Mouse (Mus musculus) MEL (cell line): ENCODE data around the gene Arid1b. TPM values are rescaled to one million over a fixed set of nuclear protein-coding genes. Genes with fewer than 3 reads are reported as not detected.

Experiments used
- DNase-seq: peaks from one replicate; pipeline ENCODE4 v3.0.0; 2011; ENCODE audit warnings: low read depth, low spot score
- H3K27ac ChIP-seq: 2 replicates; pipeline ENCODE4 v1.5.1; 2012; ENCODE audit warnings: low read depth, mild to moderate bottlenecking, control low read depth, low read length, moderate library complexity; ENCODE audit not compliant: control insufficient read depth
- H3K27me3 ChIP-seq, 2 experiments: fragments of 150-350 bp in 1 of 2; sonication (generic) in 1 of 2; 2 replicates each; pipeline ENCODE4 v1.6.1; 2012; ENCODE audit warnings: low read length in 2 of 2, mild to moderate bottlenecking in 2 of 2, improper control_type of control experiment in 1 of 2, moderate library complexity in 1 of 2; ENCODE audit not compliant: insufficient read depth in 2 of 2, control insufficient read depth in 1 of 2
- H3K36me3 ChIP-seq, 2 experiments: 2 replicates each; pipeline ENCODE4 v1.6.1; 2012 to 2014; ENCODE audit warnings: low read length in 2 of 2, improper control_type of control experiment in 1 of 2, inconsistent platforms in 1 of 2, mild to moderate bottlenecking in 1 of 2; ENCODE audit not compliant: insufficient read depth in 2 of 2, control insufficient read depth in 1 of 2
- H3K4me1 ChIP-seq, 2 experiments: fragments of 150-350 bp in 1 of 2; sonication (generic) in 1 of 2; 2 replicates each; pipeline ENCODE4 v1.6.1; 2012; ENCODE audit warnings: low read length in 2 of 2, improper control_type of control experiment in 1 of 2, mild to moderate bottlenecking in 1 of 2; ENCODE audit not compliant: insufficient read depth in 2 of 2, control insufficient read depth in 1 of 2
- H3K4me3 ChIP-seq, 2 experiments: fragments of 150-350 bp in 1 of 2; sonication (generic) in 1 of 2; 2 replicates each; pipeline ENCODE4 v1.5.1; 2012; ENCODE audit warnings: low read depth in 2 of 2, low read length in 2 of 2, mild to moderate bottlenecking in 2 of 2, moderate library complexity in 2 of 2, control low read depth in 1 of 2, improper control_type of control experiment in 1 of 2; ENCODE audit not compliant: control insufficient read depth in 1 of 2, insufficient read depth in 1 of 2
- H3K79me2 ChIP-seq: 2 replicates; pipeline ENCODE4 v1.6.1; 2012; ENCODE audit warnings: mild to moderate bottlenecking, low read length, moderate library complexity; ENCODE audit not compliant: control insufficient read depth, poor library complexity, insufficient read depth
- H3K9ac ChIP-seq: 2 replicates; pipeline ENCODE4 v1.6.1; 2012; ENCODE audit warnings: low read depth, mild to moderate bottlenecking, control low read depth, low read length, moderate library complexity; ENCODE audit not compliant: control insufficient read depth, poor library complexity, severe bottlenecking
- H3K9me3 ChIP-seq: fragments of 150-350 bp; sonication (generic); replicated peaks from 2 replicates; pipeline ENCODE4 v1.6.1; 2012; ENCODE audit warnings: mild to moderate bottlenecking, low read length, improper control_type of control experiment, moderate library complexity; ENCODE audit not compliant: insufficient read depth
- BHLHE40 ChIP-seq: IDR thresholded peaks from 2 replicates; pipeline ENCODE4 v1.6.1; 2012; ENCODE audit warnings: low read depth, mild to moderate bottlenecking, inconsistent platforms, low read length, improper control_type of control experiment, borderline replicate concordance
- CHD2 ChIP-seq: IDR thresholded peaks from 2 replicates; pipeline ENCODE4 v1.6.1; 2011; ENCODE audit warnings: low read length, improper control_type of control experiment
- CTCF ChIP-seq, 3 experiments: IDR thresholded peaks in 2 of 3; conservative IDR thresholded peaks in 1 of 3; 2 replicates each; pipeline ENCODE4 v1.5.1; 2011 to 2012; ENCODE audit warnings: low read length in 3 of 3, low read depth in 2 of 3, mild to moderate bottlenecking in 2 of 3, improper control_type of control experiment in 1 of 3, inconsistent platforms in 1 of 3, mixed read lengths in 1 of 3, moderate library complexity in 1 of 3; ENCODE audit not compliant: control insufficient read depth in 1 of 3, insufficient read depth in 1 of 3, poor library complexity in 1 of 3, severe bottlenecking in 1 of 3
- E2F4 ChIP-seq: IDR thresholded peaks from 2 replicates; pipeline ENCODE4 v1.6.1; 2011; ENCODE audit warnings: low read depth, low read length, improper control_type of control experiment, borderline replicate concordance
- ELF1 ChIP-seq: IDR thresholded peaks from 2 replicates; pipeline ENCODE4 v1.6.1; 2014; ENCODE audit warnings: low read depth, mild to moderate bottlenecking, inconsistent platforms, low read length, improper control_type of control experiment, moderate library complexity
- EP300 ChIP-seq, 2 experiments: IDR thresholded peaks; 2 replicates each; pipeline ENCODE4 v1.6.1; 2011; ENCODE audit warnings: improper control_type of control experiment in 2 of 2, low read length in 2 of 2, low read depth in 1 of 2, mild to moderate bottlenecking in 1 of 2
- GABPA ChIP-seq: IDR thresholded peaks from 2 replicates; pipeline ENCODE4 v1.6.1; 2012; ENCODE audit warnings: low read depth, mild to moderate bottlenecking, inconsistent platforms, low read length, improper control_type of control experiment, moderate library complexity
- JUND ChIP-seq: IDR thresholded peaks from 2 replicates; pipeline ENCODE4 v1.6.1; 2011; ENCODE audit warnings: low read depth, mild to moderate bottlenecking, improper control_type of control experiment, low read length
- MAFK ChIP-seq: IDR thresholded peaks from 2 replicates; pipeline ENCODE4 v1.6.1; 2011; ENCODE audit warnings: low read depth, mild to moderate bottlenecking, low read length, improper control_type of control experiment, borderline replicate concordance
- MEF2A ChIP-seq: IDR thresholded peaks from 2 replicates; pipeline ENCODE4 v1.6.1; 2014; ENCODE audit warnings: low read depth, mild to moderate bottlenecking, inconsistent platforms, low read length, improper control_type of control experiment; ENCODE audit not compliant: poor library complexity, insufficient replicate concordance, severe bottlenecking; ENCODE audit errors: extremely low read depth
- MXI1 ChIP-seq: IDR thresholded peaks from 2 replicates; pipeline ENCODE4 v1.6.1; 2011; ENCODE audit warnings: mild to moderate bottlenecking, low read depth, low read length, improper control_type of control experiment
- MYB ChIP-seq: IDR thresholded peaks from 2 replicates; pipeline ENCODE4 v1.6.1; 2011; ENCODE audit warnings: mild to moderate bottlenecking, low read depth, low read length, improper control_type of control experiment
- MYC ChIP-seq: IDR thresholded peaks from 2 replicates; pipeline ENCODE4 v1.6.1; 2011; ENCODE audit warnings: low read depth, mild to moderate bottlenecking, low read length, improper control_type of control experiment, moderate library complexity
- POLR2A ChIP-seq, 2 experiments: IDR thresholded peaks; 2 replicates each; pipeline ENCODE4 v1.6.1; 2011 to 2012; ENCODE audit warnings: low read length in 2 of 2, mild to moderate bottlenecking in 2 of 2, control low read depth in 1 of 2, improper control_type of control experiment in 1 of 2, low read depth in 1 of 2, moderate library complexity in 1 of 2; ENCODE audit not compliant: control insufficient read depth in 1 of 2, insufficient read depth in 1 of 2, poor library complexity in 1 of 2
- POLR2AphosphoS5 ChIP-seq: IDR thresholded peaks from 2 replicates; pipeline ENCODE4 v1.6.1; 2012; ENCODE audit warnings: low read depth, borderline replicate concordance, mild to moderate bottlenecking, inconsistent platforms, low read length, moderate library complexity, mixed read lengths
- RAD21 ChIP-seq: IDR thresholded peaks from 2 replicates; pipeline ENCODE4 v1.6.1; 2011; ENCODE audit warnings: mild to moderate bottlenecking, low read depth, low read length, improper control_type of control experiment
- SIN3A ChIP-seq: IDR thresholded peaks from 2 replicates; pipeline ENCODE4 v1.6.1; 2012; ENCODE audit warnings: low read length, improper control_type of control experiment, inconsistent platforms
- SMC3 ChIP-seq: IDR thresholded peaks from 2 replicates; pipeline ENCODE4 v1.6.1; 2011; ENCODE audit warnings: low read depth, low read length, improper control_type of control experiment
- TBP ChIP-seq: IDR thresholded peaks from 2 replicates; pipeline ENCODE4 v1.8.0; 2011; ENCODE audit warnings: low read depth, low read length, improper control_type of control experiment
- TCF12 ChIP-seq: IDR thresholded peaks from 2 replicates; pipeline ENCODE4 v1.6.1; 2014; ENCODE audit warnings: low read depth, mild to moderate bottlenecking, inconsistent platforms, low read length, improper control_type of control experiment, moderate library complexity
- UBTF ChIP-seq: IDR thresholded peaks from 2 replicates; pipeline ENCODE4 v1.6.1; 2012; ENCODE audit warnings: low read depth, mild to moderate bottlenecking, inconsistent platforms, low read length, improper control_type of control experiment, moderate library complexity, borderline replicate concordance; ENCODE audit not compliant: insufficient read depth
- USF2 ChIP-seq, 2 experiments: IDR thresholded peaks; 2 replicates each; pipeline ENCODE4 v1.6.1; 2011 to 2012; ENCODE audit warnings: improper control_type of control experiment in 2 of 2, low read length in 2 of 2, borderline replicate concordance in 1 of 2, inconsistent platforms in 1 of 2, low read depth in 1 of 2, mild to moderate bottlenecking in 1 of 2; ENCODE audit not compliant: insufficient read depth in 1 of 2
- ZC3H11A ChIP-seq: IDR thresholded peaks from 2 replicates; pipeline ENCODE4 v1.6.1; 2012; ENCODE audit warnings: low read depth, mild to moderate bottlenecking, inconsistent platforms, low read length, improper control_type of control experiment
- ZKSCAN1 ChIP-seq: IDR thresholded peaks from 2 replicates; pipeline ENCODE4 v1.6.1; 2012; ENCODE audit warnings: low read depth, mild to moderate bottlenecking, inconsistent platforms, low read length, improper control_type of control experiment, moderate library complexity
- ZMIZ1 ChIP-seq: IDR thresholded peaks from 2 replicates; pipeline ENCODE4 v1.6.1; 2012; ENCODE audit warnings: low read depth, mild to moderate bottlenecking, inconsistent platforms, low read length, improper control_type of control experiment, moderate library complexity
- ZNF384 ChIP-seq: IDR thresholded peaks from 2 replicates; pipeline ENCODE4 v1.6.1; 2012; ENCODE audit warnings: low read depth, mild to moderate bottlenecking, inconsistent platforms, low read length, improper control_type of control experiment
- polyA plus RNA-seq, 2 experiments: library from polyadenylated mRNA; stranded (reverse) in 1 of 2; unstranded in 1 of 2; fragments of >175 nt in 1 of 2; fragments of >200 nt in 1 of 2; gene quantifications; 2 replicates each; pipeline versions ENCODE4 v1.2.1 to v1.2.4; 2012; ENCODE audit warnings: low replicate concordance in 2 of 2, low read depth in 1 of 2; ENCODE audit not compliant: insufficient read length in 2 of 2, insufficient read depth in 1 of 2, missing spikeins in 1 of 2
- total RNA-seq: library from RNA; depleted of rRNA; stranded (reverse); fragments of 300-350 nt; gene quantifications from 2 replicates; pipeline ENCODE4 v1.2.3, GENCODE M21; 2012

Arid1b gene
- total and polyA plus RNA-seq, 3 experiments, result 13.4 to 17.4 TPM; not detected in 1

DNA sequence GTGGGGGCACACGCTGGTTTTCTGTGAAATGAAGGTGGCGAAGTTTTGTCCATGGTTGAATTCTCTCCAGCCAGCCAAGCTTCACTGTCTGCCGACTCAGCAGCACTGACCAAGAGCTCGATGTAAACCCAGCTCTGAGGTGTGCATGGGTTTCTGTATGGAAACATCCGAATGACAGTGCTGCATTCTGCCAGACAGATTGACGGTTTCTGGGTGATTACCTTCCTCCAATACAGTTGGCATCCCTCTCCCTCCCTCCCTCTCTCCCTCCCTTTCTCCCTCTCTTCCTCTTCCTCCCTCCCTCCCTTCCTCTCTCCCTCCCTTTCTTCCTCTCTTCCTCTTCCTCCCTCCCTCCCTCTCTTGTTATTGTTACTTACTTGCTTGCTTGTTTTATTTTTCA is 219.3 kb downstream of the Arid1b start:
- Histone ChIP-seq H3K4me1 (no peaks in the 10 kb centered on the region), H3K36me3 (no peaks in the 10 kb centered on the region), H3K79me2 (no peaks in the 10 kb centered on the region), H3K27me3 (no peaks in the 10 kb centered on the region), H3K4me3 (no peak overlapping the region), H3K27ac (no peak overlapping the region)
- DNase-seq, result no peak
- no peak for TF ChIP-seq MYC
- TF ChIP-seq MAFK, result no peak
- TF ChIP-seq TCF12, result no peak
- no peak for TF ChIP-seq MEF2A
- TF ChIP-seq BHLHE40, result no peak
- TF ChIP-seq TBP, result no peak
- TF ChIP-seq JUND, result no peak
- no peak for TF ChIP-seq POLR2A (IDR thresholded peaks at IDR 0.05; ENCODE audit: control insufficient read depth in 1 of 2, insufficient read depth in 1 of 2, low read depth in 1 of 2, low read length in 2 of 2, poor library complexity in 1 of 2)
- TF ChIP-seq ZKSCAN1, result no peak
- no peak for TF ChIP-seq ZC3H11A
- TF ChIP-seq GABPA, result no peak
- no peak for TF ChIP-seq RAD21
- no peak for TF ChIP-seq POLR2AphosphoS5
- no peak for TF ChIP-seq USF2 (IDR thresholded peaks at IDR 0.05; ENCODE audit: borderline replicate concordance in 1 of 2, insufficient read depth in 1 of 2, low read depth in 1 of 2, low read length in 2 of 2)
- TF ChIP-seq ZNF384, result no peak
- TF ChIP-seq UBTF, result no peak
- TF ChIP-seq, all 39 proteins: peak for 0
- Histone ChIP-seq H3K9me3 (no peaks in the 10 kb centered on the region), H3K9ac (no peak overlapping the region)

DNA sequence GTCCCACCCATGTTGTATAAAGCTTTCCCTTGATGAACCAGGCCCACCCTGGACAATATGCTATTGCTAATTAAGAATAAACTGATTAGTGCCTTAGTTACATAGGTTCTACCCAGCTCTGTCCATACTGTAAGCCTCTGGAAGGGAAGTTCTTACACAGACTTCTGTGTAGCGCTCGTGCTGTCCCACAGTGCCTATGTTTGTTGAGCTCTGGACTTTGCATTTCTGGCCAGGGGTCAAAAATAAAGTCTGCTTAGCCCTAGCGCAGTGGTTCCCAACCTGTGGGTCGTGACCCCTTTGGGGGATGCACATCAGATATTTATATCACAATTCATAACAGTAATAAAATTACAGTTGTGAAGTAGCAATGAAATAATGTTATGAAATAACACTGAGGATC is 221.2 kb downstream of the Arid1b start:
- H3K27ac ChIP-seq, result no peak overlapping the region
- TF ChIP-seq MXI1, result no peak
- TF ChIP-seq SMC3, result no peak
- TF ChIP-seq CTCF (IDR thresholded peaks at IDR 0.05 in 2 of 3, conservative IDR thresholded peaks at IDR 0.05 in 1 of 3; ENCODE audit: control insufficient read depth in 1 of 3, insufficient read depth in 1 of 3, low read depth in 2 of 3, low read length in 3 of 3, poor library complexity in 1 of 3, severe bottlenecking in 1 of 3), result no peak
- TF ChIP-seq ZNF384, result no peak
- TF ChIP-seq TCF12, result no peak
- TF ChIP-seq POLR2AphosphoS5, result no peak
- TF ChIP-seq MEF2A, result no peak
- no peak for TF ChIP-seq ELF1
- TF ChIP-seq EP300 (IDR thresholded peaks at IDR 0.05; ENCODE audit: low read depth in 1 of 2, low read length in 2 of 2), result no peak
- TF ChIP-seq POLR2A (IDR thresholded peaks at IDR 0.05; ENCODE audit: control insufficient read depth in 1 of 2, insufficient read depth in 1 of 2, low read depth in 1 of 2, low read length in 2 of 2, poor library complexity in 1 of 2), result no peak
- TF ChIP-seq E2F4, result no peak
- no peak for TF ChIP-seq JUND
- TF ChIP-seq MYB, result no peak
- TF ChIP-seq CHD2, result no peak
- no peak for TF ChIP-seq ZMIZ1
- TF ChIP-seq SIN3A, result no peak
- TF ChIP-seq, all 39 proteins: peak for 0
- H3K4me1 ChIP-seq, result no peaks in the 10 kb centered on the region; a peak in 1 of 4 replicates
- no peaks in the 10 kb centered on the region for H3K27me3 ChIP-seq
- DNase-seq, result no peak
- no peak overlapping the region for H3K4me3 ChIP-seq
- no peaks in the 10 kb centered on the region for H3K36me3 ChIP-seq
- H3K79me2 ChIP-seq, result no peaks in the 10 kb centered on the region
- H3K9me3 ChIP-seq, result no peaks in the 10 kb centered on the region
- no peak overlapping the region for H3K9ac ChIP-seq
